Mouse (Mus musculus): ENCODE results near the gene Tln1. TPM values are rescaled to one million over a fixed set of nuclear protein-coding genes. Genes with fewer than 3 reads are reported as not detected.
A peak's percentile ranks its signal among the peaks of the same experiment; 100 is the strongest.

The Tln1 gene
- total and polyA plus RNA-seq, 3 experiments = 22.9 to 146 (median 112) TPM

- Histone ChIP-seq H3K4me1 (ENCODE audit: control insufficient read depth in 1 of 2, insufficient read depth in 2 of 2, low read length in 2 of 2) (peaks cover 0 to 13% of the 10 kb centered on the region in 2 experiments; a peak in 3 of 4 replicates), H3K36me3 (ENCODE audit: control insufficient read depth in 1 of 2, insufficient read depth in 2 of 2, low read length in 2 of 2) (no peaks in the 10 kb centered on the region; a peak in 2 of 4 replicates), H3K79me2 (ENCODE audit: control insufficient read depth, insufficient read depth, low read length, poor library complexity) (peaks cover 2% of the 10 kb centered on the region; the same call in 1 of the 2 replicates), H3K9me3 (replicated peaks; ENCODE audit: insufficient read depth, low read length) (no peaks in the 10 kb centered on the region), H3K4me3 (ENCODE audit: control insufficient read depth in 1 of 2, insufficient read depth in 1 of 2, low read depth in 2 of 2, low read length in 2 of 2) (no peak overlapping the region), H3K27me3 (ENCODE audit: control insufficient read depth in 1 of 2, insufficient read depth in 2 of 2, low read length in 2 of 2) (no peaks in the 10 kb centered on the region), H3K9ac (ENCODE audit: control insufficient read depth, low read depth, low read length, poor library complexity, severe bottlenecking) (no peak overlapping the region), H3K27ac (ENCODE audit: control insufficient read depth, low read depth, low read length) (no peak overlapping the region)
- peak; percentile 59 for DNase-seq (ENCODE audit: low read depth, low spot score)
- TF ChIP-seq USF1 (IDR thresholded peaks at IDR 0.05; ENCODE audit: low read depth, low read length) (peak; percentile 59; the same call in 1 of the 2 replicates), MEF2A (IDR thresholded peaks at IDR 0.05; ENCODE audit: extremely low read depth, insufficient replicate concordance, low read depth, low read length, poor library complexity, severe bottlenecking) (no peak)
Observed at GRCm38 (mm10) chr4:43571395-43572045, 9.0 kb upstream of the Tln1 start.

GRCm38 (mm10) chr4:43567140-43567539, 4.6 kb upstream of the Tln1 start:
- Histone ChIP-seq H3K9me3 (replicated peaks; ENCODE audit: insufficient read depth, low read length) (no peaks in the 10 kb centered on the region), H3K36me3 (ENCODE audit: control insufficient read depth in 1 of 2, insufficient read depth in 2 of 2, low read length in 2 of 2) (peaks cover 0 to 15% of the 10 kb centered on the region in 2 experiments; a peak in 3 of 4 replicates), H3K79me2 (ENCODE audit: control insufficient read depth, insufficient read depth, low read length, poor library complexity) (0 out of 2 replicates have a peak, but pooled peaks cover 2% of the 10 kb centered on the region), H3K27ac (ENCODE audit: control insufficient read depth, low read depth, low read length) (no peak overlapping the region), H3K4me1 (ENCODE audit: control insufficient read depth in 1 of 2, insufficient read depth in 2 of 2, low read length in 2 of 2) (peaks cover 8 to 21% of the 10 kb centered on the region in 2 experiments), H3K9ac (ENCODE audit: control insufficient read depth, low read depth, low read length, poor library complexity, severe bottlenecking) (no peak overlapping the region), H3K4me3 (ENCODE audit: control insufficient read depth in 1 of 2, insufficient read depth in 1 of 2, low read depth in 2 of 2, low read length in 2 of 2) (no peak overlapping the region), H3K27me3 (ENCODE audit: control insufficient read depth in 1 of 2, insufficient read depth in 2 of 2, low read length in 2 of 2) (no peaks in the 10 kb centered on the region)
- TF ChIP-seq E2F4 (IDR thresholded peaks at IDR 0.05; ENCODE audit: borderline replicate concordance, low read depth, low read length) (no peak), TCF12 (IDR thresholded peaks at IDR 0.05; ENCODE audit: low read depth, low read length) (no peak), NRF1 (IDR thresholded peaks at IDR 0.05; ENCODE audit: insufficient read depth, low read depth, low read length, poor library complexity, severe bottlenecking) (no peak), SIN3A (IDR thresholded peaks at IDR 0.05; ENCODE audit: low read length) (no peak), MAFK (IDR thresholded peaks at IDR 0.05; ENCODE audit: borderline replicate concordance, low read depth, low read length) (no peak), GABPA (IDR thresholded peaks at IDR 0.05; ENCODE audit: low read depth, low read length) (no peak), CHD2 (IDR thresholded peaks at IDR 0.05; ENCODE audit: low read length) (no peak), ELF1 (IDR thresholded peaks at IDR 0.05; ENCODE audit: low read depth, low read length) (no peak), NELFE (IDR thresholded peaks at IDR 0.05; ENCODE audit: low read depth, low read length) (no peak), ZMIZ1 (IDR thresholded peaks at IDR 0.05; ENCODE audit: low read depth, low read length) (no peak), SMC3 (IDR thresholded peaks at IDR 0.05; ENCODE audit: low read depth, low read length) (no peak), ETS1 (IDR thresholded peaks at IDR 0.05; ENCODE audit: low read depth, low read length) (no peak), RAD21 (IDR thresholded peaks at IDR 0.05; ENCODE audit: low read depth, low read length) (no peak), USF1 (IDR thresholded peaks at IDR 0.05; ENCODE audit: low read depth, low read length) (no peak), ZC3H11A (IDR thresholded peaks at IDR 0.05; ENCODE audit: low read depth, low read length) (no peak), CHD1 (IDR thresholded peaks at IDR 0.05; ENCODE audit: low read depth, low read length) (no peak), HCFC1 (IDR thresholded peaks at IDR 0.05; ENCODE audit: low read depth, low read length) (no peak), JUND (IDR thresholded peaks at IDR 0.05; ENCODE audit: low read depth, low read length) (no peak), MAZ (IDR thresholded peaks at IDR 0.05; ENCODE audit: low read depth, low read length) (no peak)
- DNase-seq (ENCODE audit: low read depth, low spot score) = no peak

Data from MEL (cell line).